Mouse (Mus musculus) heart, embryonic 13.5 days (tissue): ENCODE results near the gene Rab40b. TPM values are rescaled to one million over a fixed set of nuclear protein-coding genes. Genes with fewer than 3 reads are reported as not detected.

Experiments
- ATAC-seq: fragments of 200-750 bp; cut with Nextera tagmentation; 2 replicates; pipeline ENCODE4 v1.8.0; 2017; ENCODE audit warnings: moderate TSS enrichment; ENCODE audit not compliant: insufficient number of reproducible peaks, low FRiP score, low TSS enrichment; ENCODE audit errors: extremely low read depth
- H3K27ac ChIP-seq: fragments of 300-500 bp; sonication (generic); replicated peaks from 2 replicates; pipeline ENCODE4 v1.5.1; 2015; ENCODE audit warnings: moderate library complexity, mild to moderate bottlenecking, inconsistent platforms
- H3K27me3 ChIP-seq: fragments of 300-500 bp; sonication (generic); replicated peaks from 2 replicates; pipeline ENCODE4 v1.6.1; 2015; ENCODE audit warnings: mild to moderate bottlenecking, inconsistent platforms
- H3K36me3 ChIP-seq: fragments of 300-500 bp; sonication (generic); 2 replicates; pipeline ENCODE4 v1.6.1; 2015; ENCODE audit warnings: mild to moderate bottlenecking, inconsistent platforms
- H3K4me1 ChIP-seq: fragments of 300-500 bp; sonication (generic); 2 replicates; pipeline ENCODE4 v1.6.1; 2015; ENCODE audit warnings: inconsistent platforms
- H3K4me2 ChIP-seq: fragments of 300-500 bp; sonication (generic); 2 replicates; pipeline ENCODE4 v1.6.1; 2015; ENCODE audit warnings: inconsistent platforms, mild to moderate bottlenecking, moderate library complexity
- H3K4me3 ChIP-seq: fragments of 300-500 bp; sonication (generic); 2 replicates; pipeline ENCODE4 v1.5.1; 2015; ENCODE audit warnings: moderate library complexity, mild to moderate bottlenecking, inconsistent platforms
- H3K9ac ChIP-seq: fragments of 300-500 bp; sonication (generic); 2 replicates; pipeline ENCODE4 v1.6.1; 2015; ENCODE audit warnings: inconsistent platforms, mild to moderate bottlenecking, moderate library complexity
- H3K9me3 ChIP-seq: fragments of 300-500 bp; sonication (generic); 2 replicates; pipeline ENCODE4 v1.6.1; 2016; ENCODE audit warnings: inconsistent platforms
- WGBS: fragments of 180-500 bp; shearing (Covaris S2); methylation state at CpG from one replicate; pipeline ENCODE4 v1.1.7; 2015; ENCODE audit warnings: mixed read lengths; 5-methylcytosine and 5-hydroxymethylcytosine counted together
- polyA plus RNA-seq: library from polyadenylated mRNA; unstranded; fragments of >200 nt; fragmentation: Nextera tagmentation; extraction: Ambion mirVana; gene quantifications from 2 replicates; pipeline ENCODE4 v1.2.1, GENCODE M21; 2015

Rab40b gene
- polyA plus RNA-seq, 1 experiment from 2014 or later, result 5.0 TPM

GRCm38 (mm10) chr11:121414762-121415161, 26.7 kb upstream of the Rab40b start:
- no peak overlapping the region for H3K27ac ChIP-seq
- WGBS, result 60% methylated on average over 5 of the region's 5 CpGs
- H3K27me3 ChIP-seq, result no peaks in the 10 kb centered on the region
- ATAC-seq, result no peak
- peaks cover 11% of the 10 kb centered on the region for H3K4me1 ChIP-seq
- H3K4me2 ChIP-seq, result no peak overlapping the region
- no peak overlapping the region for H3K4me3 ChIP-seq
- H3K36me3 ChIP-seq, result no peaks in the 10 kb centered on the region
- no peak overlapping the region for H3K9ac ChIP-seq
- no peaks in the 10 kb centered on the region for H3K9me3 ChIP-seq

DNA sequence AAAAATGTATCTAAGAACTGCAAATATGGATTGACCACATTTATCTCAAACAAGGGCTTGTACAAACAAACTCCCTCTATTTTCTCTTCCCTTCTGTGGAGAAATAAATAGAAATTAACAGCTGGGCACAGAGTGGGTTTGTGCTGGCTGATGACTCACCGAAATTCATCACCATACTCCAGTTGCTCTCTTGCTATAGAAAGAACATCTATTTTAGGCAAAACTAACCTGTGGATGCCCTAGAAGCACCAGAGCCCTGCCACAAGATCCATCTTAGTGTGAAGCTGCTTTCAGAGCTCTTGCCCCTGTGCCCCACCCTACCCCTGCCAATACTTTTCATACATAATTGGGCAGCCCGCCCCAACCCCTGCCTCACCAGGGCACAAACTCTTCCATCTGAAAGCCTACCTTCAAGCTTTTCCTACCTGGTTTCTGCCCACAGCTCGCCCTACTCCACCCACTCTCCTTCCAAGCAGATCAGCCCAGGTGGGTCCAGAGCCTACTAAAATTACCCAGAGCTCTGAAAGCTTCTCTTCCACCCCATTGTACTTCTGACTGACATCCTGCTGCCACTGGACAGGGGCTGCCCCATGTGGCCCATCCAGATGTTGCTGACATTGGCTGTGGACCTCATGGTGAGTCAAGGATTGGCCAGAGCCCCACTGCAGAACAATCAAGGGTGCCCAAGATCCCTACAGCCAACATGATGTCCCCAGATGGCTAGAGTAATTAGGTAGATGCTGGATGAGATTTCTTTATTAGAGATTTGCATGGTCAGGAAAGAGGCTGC, 19.5 kb upstream of the Rab40b start:
- WGBS, result 56% methylated on average over 3 of the region's 3 CpGs
- H3K9ac ChIP-seq, result no peak overlapping the region

GRCm38 (mm10) chr11:121392405-121392804, 4.4 kb upstream of the Rab40b start:
- H3K27ac ChIP-seq, result no peak overlapping the region
- WGBS, result 50% methylated on average over 3 of the region's 3 CpGs
- H3K27me3 ChIP-seq, result peaks cover 6% of the 10 kb centered on the region; the same call in 1 of the 2 replicates
- no peak for ATAC-seq
- H3K36me3 ChIP-seq, result no peaks in the 10 kb centered on the region
- H3K9ac ChIP-seq, result no peak overlapping the region
- peaks cover 6% of the 10 kb centered on the region for H3K4me1 ChIP-seq
- H3K4me2 ChIP-seq, result no peak overlapping the region
- no peaks in the 10 kb centered on the region for H3K9me3 ChIP-seq
- no peak overlapping the region for H3K4me3 ChIP-seq

More for the DNA sequence above, 19.5 kb upstream of the Rab40b start:
- ATAC-seq, result no peak
- no peaks in the 10 kb centered on the region for H3K4me1 ChIP-seq
- no peaks in the 10 kb centered on the region for H3K9me3 ChIP-seq
- no peak overlapping the region for H3K27ac ChIP-seq
- H3K4me3 ChIP-seq, result no peak overlapping the region
- no peak overlapping the region for H3K4me2 ChIP-seq
- H3K27me3 ChIP-seq, result no peaks in the 10 kb centered on the region
- H3K36me3 ChIP-seq, result no peaks in the 10 kb centered on the region

DNA sequence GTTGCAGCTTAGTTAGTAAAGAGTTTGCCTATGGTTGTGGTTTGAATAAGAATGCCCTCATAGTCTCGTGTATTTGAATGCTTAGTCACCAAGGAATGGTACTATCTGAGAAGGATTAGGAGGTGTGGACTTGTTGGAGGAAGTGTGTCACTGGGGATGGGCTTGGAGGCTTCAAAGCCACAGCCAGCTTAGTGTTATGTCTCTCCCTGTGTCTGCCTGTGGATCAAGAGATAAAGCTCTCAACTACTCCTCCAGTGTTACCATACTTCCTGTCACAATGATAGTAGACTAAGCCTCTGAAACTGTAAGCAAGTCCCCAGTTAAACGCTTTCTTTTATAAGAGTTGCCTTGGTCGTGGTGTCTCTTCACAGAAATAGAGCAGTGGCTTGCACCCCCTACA, 2.7 kb upstream of the Rab40b start:
- Histone ChIP-seq H3K36me3 (no peaks in the 10 kb centered on the region), H3K9me3 (no peaks in the 10 kb centered on the region), H3K27me3 (peaks cover 11% of the 10 kb centered on the region), H3K4me2 (no peak overlapping the region), H3K4me3 (no peak overlapping the region), H3K4me1 (peaks cover 13% of the 10 kb centered on the region), H3K27ac (no peak overlapping the region), H3K9ac (no peak overlapping the region)
- 46% methylated on average over 3 of the region's 3 CpGs for WGBS
- ATAC-seq, result no peak

- Histone ChIP-seq H3K4me2 (peak overlapping the region; percentile 94), H3K27ac (no peak overlapping the region), H3K27me3 (peaks cover 11% of the 10 kb centered on the region), H3K9me3 (no peaks in the 10 kb centered on the region), H3K4me3 (peak overlapping the region; percentile 74), H3K4me1 (peaks cover 13% of the 10 kb centered on the region), H3K9ac (peak overlapping the region; percentile 19; the same call in 1 of the 2 replicates), H3K36me3 (no peaks in the 10 kb centered on the region)
- 0 out of 2 replicates have a peak, but pooled peaks have one; percentile 6 for ATAC-seq
- whole genome bisulfite sequencing, result 11% methylated on average over 6 of the region's 6 CpGs
These were observed 499 bp upstream of the Rab40b start for GRCm38 (mm10) chr11:121388554-121388945.

DNA sequence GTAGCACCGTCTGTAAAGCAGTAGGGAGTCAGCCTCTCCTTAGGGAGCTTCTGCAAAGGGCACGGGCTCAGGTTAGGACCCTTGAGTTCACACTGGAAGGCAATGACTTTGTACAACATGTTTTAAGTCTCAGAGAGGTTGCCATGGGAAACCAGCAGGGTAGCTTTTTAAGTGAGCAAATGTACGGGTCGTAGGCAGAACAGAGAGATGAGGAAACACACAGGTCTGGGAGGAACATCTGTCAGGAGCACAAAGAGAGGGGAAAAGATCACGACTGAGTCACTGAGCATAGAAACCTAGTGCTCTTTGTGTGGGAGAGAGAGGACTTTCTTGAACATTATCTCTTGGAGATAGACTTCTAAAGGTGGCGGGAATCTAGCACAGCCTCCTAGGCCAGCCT, 7.8 kb downstream of the Rab40b start:
- H3K36me3 ChIP-seq, result no peaks in the 10 kb centered on the region
- H3K4me2 ChIP-seq, result no peak overlapping the region
- no peak overlapping the region for H3K27ac ChIP-seq
- no peak overlapping the region for H3K9ac ChIP-seq
- H3K4me1 ChIP-seq, result no peaks in the 10 kb centered on the region
- no peak overlapping the region for H3K4me3 ChIP-seq
- H3K27me3 ChIP-seq, result no peaks in the 10 kb centered on the region; the same call in 1 of the 2 replicates
- no peak for ATAC-seq
- 54% methylated on average over 6 of the region's 6 CpGs for WGBS
- H3K9me3 ChIP-seq, result no peaks in the 10 kb centered on the region

- ATAC-seq, result no peak
- no peak overlapping the region for H3K4me2 ChIP-seq
- H3K9ac ChIP-seq, result no peak overlapping the region
- H3K4me1 ChIP-seq, result no peaks in the 10 kb centered on the region
- no peaks in the 10 kb centered on the region for H3K9me3 ChIP-seq
- no peaks in the 10 kb centered on the region for H3K36me3 ChIP-seq
- H3K27me3 ChIP-seq, result no peaks in the 10 kb centered on the region; the same call in 1 of the 2 replicates
- no peak overlapping the region for H3K4me3 ChIP-seq
- no peak overlapping the region for H3K27ac ChIP-seq
These were observed 9.4 kb downstream of the Rab40b start for GRCm38 (mm10) chr11:121378644-121379043.

GRCm38 (mm10) chr11:121373305-121373704, 14.7 kb downstream of the Rab40b start:
- Histone ChIP-seq H3K4me3 (no peak overlapping the region), H3K9me3 (no peaks in the 10 kb centered on the region), H3K4me1 (no peaks in the 10 kb centered on the region), H3K9ac (no peak overlapping the region), H3K4me2 (no peak overlapping the region), H3K27ac (no peak overlapping the region), H3K27me3 (no peaks in the 10 kb centered on the region), H3K36me3 (no peaks in the 10 kb centered on the region)
- WGBS, result 51% methylated on average over 6 of the region's 6 CpGs
- ATAC-seq, result no peak

DNA sequence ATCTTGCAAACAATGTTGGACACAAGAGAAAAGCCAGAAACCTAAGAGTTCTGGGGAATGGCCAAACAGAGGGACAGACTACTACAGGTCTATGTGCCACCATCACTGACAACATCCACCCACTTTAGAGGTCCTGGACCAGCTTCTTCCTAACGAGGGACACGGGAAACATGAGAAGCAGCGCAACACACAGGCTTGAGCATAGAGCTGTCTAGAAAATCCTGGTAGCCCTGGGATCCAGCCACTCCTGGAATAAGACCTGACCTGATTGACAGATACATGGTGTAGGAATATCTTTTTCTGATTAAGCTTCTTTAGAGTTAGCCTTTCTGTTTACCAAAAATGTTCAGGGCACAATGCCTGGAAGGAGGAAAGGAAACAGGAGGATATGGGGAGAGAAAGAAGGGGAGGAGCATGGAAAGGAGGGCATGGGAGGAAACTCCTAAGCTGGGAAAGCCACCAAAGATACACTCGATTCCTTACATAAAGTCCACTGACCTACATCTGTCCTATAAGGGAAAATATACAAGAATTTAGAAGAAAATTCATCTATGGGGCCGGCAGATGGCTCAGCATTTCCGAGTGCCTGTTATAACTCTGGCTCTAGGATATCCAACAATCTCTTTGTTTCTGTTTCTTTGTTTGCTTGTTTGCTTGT, 17.6 kb downstream of the Rab40b start:
- whole genome bisulfite sequencing, result 71% methylated on average over 6 of the region's 6 CpGs
- no peaks in the 10 kb centered on the region for H3K4me1 ChIP-seq
- 0 out of 2 replicates have a peak, but pooled peaks cover 3% of the 10 kb centered on the region for H3K27me3 ChIP-seq

GRCm38 (mm10) chr11:121369622-121370021, 18.4 kb downstream of the Rab40b start:
- H3K36me3 ChIP-seq, result no peaks in the 10 kb centered on the region

More for the DNA sequence above, 17.6 kb downstream of the Rab40b start:
- Histone ChIP-seq H3K9ac (no peak overlapping the region), H3K4me3 (no peak overlapping the region), H3K36me3 (no peaks in the 10 kb centered on the region), H3K27ac (no peak overlapping the region), H3K4me2 (no peak overlapping the region), H3K9me3 (no peaks in the 10 kb centered on the region)
- ATAC-seq, result no peak

GRCm38 (mm10) chr11:121368731-121369130, 19.3 kb downstream of the Rab40b start:
- no peak overlapping the region for H3K4me3 ChIP-seq
- no peak overlapping the region for H3K9ac ChIP-seq
- no peak overlapping the region for H3K27ac ChIP-seq
- no peak overlapping the region for H3K4me2 ChIP-seq
- 0 out of 2 replicates have a peak, but pooled peaks cover 3% of the 10 kb centered on the region for H3K27me3 ChIP-seq
- 74% methylated on average over 1 of the region's 1 CpGs for WGBS
- H3K36me3 ChIP-seq, result no peaks in the 10 kb centered on the region
- no peaks in the 10 kb centered on the region for H3K9me3 ChIP-seq
- ATAC-seq, result no peak
- no peaks in the 10 kb centered on the region for H3K4me1 ChIP-seq

More at GRCm38 (mm10) chr11:121369622-121370021, 18.4 kb downstream of the Rab40b start:
- no peak overlapping the region for H3K9ac ChIP-seq
- H3K4me1 ChIP-seq, result no peaks in the 10 kb centered on the region
- no peaks in the 10 kb centered on the region for H3K9me3 ChIP-seq
- 60% methylated on average over 6 of the region's 6 CpGs for WGBS
- H3K4me3 ChIP-seq, result no peak overlapping the region
- ATAC-seq, result no peak
- 0 out of 2 replicates have a peak, but pooled peaks cover 3% of the 10 kb centered on the region for H3K27me3 ChIP-seq
- no peak overlapping the region for H3K4me2 ChIP-seq
- H3K27ac ChIP-seq, result no peak overlapping the region
